Mouse (Mus musculus): ENCODE results near the gene Porcn.

The Porcn gene

GRCm38 (mm10) chrX:8205551-8205950 lies 774 bp downstream of the Porcn start:
- DNase-seq, result peak; percentile 95

- DNase-seq, result no peak
Observed at GRCm38 (mm10) chrX:8205088-8205487, 1.2 kb downstream of the Porcn start.

- DNase-seq, result no peak
Observed at GRCm38 (mm10) chrX:8204076-8204475, 2.2 kb downstream of the Porcn start.

DNA sequence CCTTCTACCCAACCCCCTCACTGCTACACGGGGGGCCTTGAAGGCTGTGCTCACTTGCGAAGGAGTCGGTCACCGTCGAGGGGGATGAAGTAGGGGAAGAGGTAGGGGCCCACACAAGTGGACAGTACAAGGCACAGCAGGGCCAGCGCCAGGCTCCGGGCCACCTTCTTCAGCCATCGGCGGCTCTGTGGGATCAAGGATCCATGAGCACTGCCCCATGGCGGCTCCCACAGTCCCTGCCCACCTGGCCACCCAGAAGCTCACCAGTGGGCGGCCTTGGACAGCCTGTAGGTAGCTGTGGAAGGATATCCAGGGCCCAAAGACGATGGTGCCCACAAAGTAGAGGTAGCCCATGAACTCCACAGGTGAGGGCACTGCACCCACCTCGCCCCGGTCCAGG lies 3.2 kb downstream of the Porcn start:
- DNase-seq, result peak; percentile 29

GRCm38 (mm10) chrX:8193419-8193723 lies 13.0 kb downstream of the Porcn start, which contains the start of gene Ebp:
Gene Ebp (minus strand): TSS chrX:8193512.
- no peak for DNase-seq

GRCm38 (mm10) chrX:8192640-8193418 lies 13.5 kb downstream of the Porcn start:
- DNase-seq, result peak; percentile 87

- no peak for DNase-seq
Observed at GRCm38 (mm10) chrX:8192126-8192639, 14.1 kb downstream of the Porcn start.

- no peak for DNase-seq
Observed at GRCm38 (mm10) chrX:8182871-8183540, 23.3 kb downstream of the Porcn start.

GRCm38 (mm10) chrX:8179646-8180045 lies 26.7 kb downstream of the Porcn start:
- DNase-seq, result no peak

DNA sequence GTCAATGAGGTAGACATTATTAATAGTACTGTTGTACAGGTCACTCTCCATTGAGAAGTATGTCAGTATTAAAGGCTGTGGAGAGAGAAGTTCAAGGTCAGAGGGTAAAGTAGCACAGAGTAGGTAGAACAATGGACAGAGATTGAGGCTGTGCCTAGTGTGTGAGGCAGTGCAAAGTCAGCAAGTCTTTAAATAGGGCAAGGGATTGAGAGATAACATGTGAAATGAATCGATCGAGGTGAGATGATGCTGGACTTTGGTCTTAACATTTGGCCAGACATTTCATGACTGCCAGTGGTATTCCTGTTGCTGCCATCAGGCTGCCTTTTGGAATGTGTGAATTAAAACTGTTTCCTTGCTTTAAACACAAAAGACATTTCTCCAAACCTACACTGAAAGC lies 27.5 kb downstream of the Porcn start:
- no peak for DNase-seq

GRCm38 (mm10) chrX:8175504-8176385 lies 30.6 kb downstream of the Porcn start, which contains the start of gene Tbc1d25:
Gene Tbc1d25 (minus strand): TSS chrX:8176181.
- peak; percentile 91 for DNase-seq

GRCm38 (mm10) chrX:8175169-8175503 lies 31.2 kb downstream of the Porcn start:
- DNase-seq, result no peak

DNA sequence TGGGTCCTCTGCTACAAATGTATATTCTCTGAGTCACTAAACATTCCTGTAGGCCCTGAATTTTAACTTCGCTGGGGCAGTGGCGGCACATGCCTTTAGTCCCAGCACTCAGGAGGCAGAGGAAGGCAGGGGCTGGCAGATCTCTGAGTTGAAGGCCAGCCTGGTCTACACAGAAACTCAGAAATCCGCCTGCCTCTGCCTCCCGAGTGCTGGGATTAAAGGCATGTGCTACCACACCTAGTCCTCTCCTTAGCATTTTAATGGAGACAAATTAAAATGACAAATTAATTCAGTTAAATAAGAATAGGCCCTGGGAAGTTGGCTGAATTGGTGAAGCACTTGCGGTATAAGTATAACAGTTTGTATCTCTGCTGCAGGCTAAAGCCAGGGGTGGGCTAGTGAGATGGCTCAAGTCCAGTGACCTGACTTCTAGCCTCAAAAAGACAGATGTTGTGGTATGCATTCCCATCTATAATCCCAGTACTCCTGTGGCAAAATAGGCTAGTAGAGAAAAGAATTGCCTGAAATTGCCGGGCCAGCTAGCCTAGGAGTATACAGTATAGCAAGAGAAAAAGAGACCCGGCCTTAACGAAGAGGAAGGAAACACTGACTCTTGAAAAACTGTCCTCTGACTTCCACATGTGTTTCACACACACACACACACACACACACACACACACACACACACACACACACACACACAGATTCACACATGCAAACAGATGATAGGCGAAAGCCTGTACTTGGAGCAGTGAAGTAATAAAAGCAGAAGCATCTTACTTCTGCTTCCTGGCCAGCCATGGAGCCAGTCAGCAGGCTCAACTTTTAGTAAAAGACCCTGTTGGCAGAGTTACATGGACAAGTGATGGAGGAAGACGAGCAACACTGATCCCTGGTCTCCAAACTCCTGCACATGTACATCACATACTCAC lies 38.3 kb downstream of the Porcn start:
- no peak for DNase-seq

- DNase-seq, result peak; percentile 45
Observed at GRCm38 (mm10) chrX:8164471-8164870, 41.9 kb downstream of the Porcn start.

DNA sequence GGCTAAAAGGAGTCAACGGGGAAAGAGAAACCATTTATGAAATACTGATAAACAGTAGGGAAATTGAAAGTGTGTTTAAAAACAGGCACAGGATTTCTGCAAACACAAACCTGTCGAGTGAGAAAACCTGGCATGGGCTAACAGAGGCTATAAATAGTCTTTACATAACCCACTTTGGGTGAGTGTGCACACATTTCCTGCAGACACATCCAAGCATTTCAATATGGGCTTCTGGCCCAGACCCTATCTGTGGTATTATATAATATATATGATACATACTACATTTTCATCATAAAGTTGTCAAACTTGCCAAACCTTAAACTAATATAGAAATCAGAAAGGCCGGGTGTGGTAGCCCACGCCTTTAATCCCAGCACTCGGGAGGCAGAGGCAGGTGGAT lies 43.2 kb downstream of the Porcn start:
- peak; percentile 78 for DNase-seq

DNA sequence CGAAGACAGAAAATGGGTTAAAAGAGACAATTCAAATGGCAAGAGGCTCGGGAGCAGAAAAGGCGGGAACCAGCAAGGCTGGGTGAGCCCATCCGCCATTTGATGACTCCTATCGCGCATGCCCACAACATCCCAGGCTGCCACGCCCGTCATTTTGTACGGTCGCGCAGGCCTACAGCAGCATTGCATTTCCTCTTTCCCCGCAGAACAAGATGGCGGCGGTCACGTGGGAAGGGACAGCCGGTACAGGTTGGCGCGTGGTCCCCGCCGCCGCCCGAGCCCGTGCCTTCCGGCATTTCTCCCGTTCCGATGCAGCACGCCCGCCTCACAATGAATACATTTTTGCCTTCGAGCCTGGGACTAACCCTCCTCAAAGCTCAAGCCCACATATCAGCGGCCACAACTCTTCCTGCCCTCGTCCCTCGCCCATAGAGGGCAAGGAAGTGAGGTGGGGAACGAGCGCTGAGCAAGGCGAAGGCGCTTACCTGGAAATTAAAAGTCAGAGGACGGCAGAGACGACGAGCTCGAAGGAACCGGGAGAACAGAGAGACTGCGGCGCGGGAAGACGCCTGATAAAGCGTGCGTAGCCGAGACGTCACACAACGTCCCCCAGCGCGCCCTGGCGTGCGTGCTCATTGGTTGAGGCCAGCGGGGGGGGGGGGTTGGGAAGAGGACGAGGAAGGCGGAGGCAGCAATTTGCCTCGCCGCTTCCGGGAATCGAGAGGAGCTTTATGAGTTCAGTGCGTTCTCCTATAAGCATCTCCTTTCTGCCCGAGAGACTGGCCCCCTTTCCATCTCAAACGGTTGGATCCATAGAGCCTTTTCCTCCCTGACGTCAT lies 61.0 kb downstream of the Porcn start, which contains the start of gene Rbm3:
Gene Rbm3, minus strand, starts transcription at position 728 of the 839 bp plus-strand sequence.
- DNase-seq, result peak; percentile 83

All from cerebellum, adult 9-10 months (tissue).